In the genomic region with DNA sequence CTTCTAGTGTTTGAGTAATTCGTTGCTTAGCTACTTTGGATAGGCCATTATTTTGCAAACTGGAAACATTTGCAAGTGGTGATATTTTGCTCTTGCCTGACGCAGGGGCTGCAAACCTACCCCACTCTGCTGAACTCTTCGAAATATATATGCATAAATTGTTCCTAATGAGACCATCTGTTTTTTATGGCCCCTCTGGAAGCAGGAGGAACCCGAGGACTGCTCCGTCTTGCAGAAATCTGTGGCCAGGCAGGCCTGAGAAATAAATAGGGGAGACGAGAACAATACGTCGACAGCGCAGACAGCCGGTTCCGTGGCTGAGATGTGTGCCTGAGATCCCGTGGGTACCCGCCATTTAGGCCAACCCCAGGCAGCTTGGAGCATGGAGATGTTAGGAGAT, we compare ENCODE assay signal across 21 mouse cellular contexts.
DNase-seq lines count a peak whose midpoint lies in the region; ATAC-seq and TF ChIP-seq lines count a peak whose summit lies in the region.
"Had no signal": no experiment of that assay in that cellular context is flagged by ENCODE, and none has a peak within 500 bp of the region (broad histone marks: within the 10 kb centered on the region; RNA-seq: fewer than 3 reads in every experiment).

No protein-coding gene starts in this region.

- DNase-seq in embryonic facial prominence, embryonic 10.5 days (ENCODE audit: low spot score), result no peak
- no peak for DNase-seq in neural tube, embryonic 10.5 days (ENCODE audit: extremely low spot score, low spot score)
- DNase-seq in midbrain, embryonic 11.5 days (ENCODE audit: low spot score, missing footprints), result peak; percentile 88
- DNase-seq in left cerebral cortex, adult 11 months (ENCODE audit: low spot score), result no peak
- no peak for DNase-seq in gastrocnemius, postnatal 10 days
- DNase-seq in kidney, adult 2 months, result no peak
- DNase-seq: adrenal gland, postnatal 10 days; cerebellum, adult 9-11 months; gastrocnemius, adult 2 months; heart, adult 2 months; heart, postnatal 14 days; lung, postnatal 10 days; right cerebral cortex, postnatal 4 days; thymus, adult 18-20 months had no signal

- no peak for TF ChIP-seq POLR2A in kidney, adult 2 months (IDR thresholded peaks at IDR 0.05; ENCODE audit: low read depth, low read length)

- no peaks in the 10 kb centered on the region for H3K9me3 ChIP-seq in embryonic facial prominence, embryonic 13.5 days
- H3K9me3 ChIP-seq in embryonic facial prominence, embryonic 10.5 days, result no peaks in the 10 kb centered on the region
- H3K9me3 ChIP-seq in neural tube, embryonic 12.5 days, result no peaks in the 10 kb centered on the region
- H3K9me3 ChIP-seq in midbrain, embryonic 11.5 days (ENCODE audit: control insufficient read depth, low read length), result no peaks in the 10 kb centered on the region
- H3K9me3 ChIP-seq: intestine, embryonic 15.5 days; liver, embryonic 15.5 days; megakaryocyte, embryonic 14.5 days had no signal

- no peak overlapping the region for H3K27ac ChIP-seq in embryonic facial prominence, embryonic 13.5 days
- no peak overlapping the region for H3K27ac ChIP-seq in embryonic facial prominence, embryonic 10.5 days (replicated peaks)
- H3K27ac ChIP-seq in neural tube, embryonic 12.5 days, result 0 out of 2 replicates have a peak overlapping the region, but pooled peaks have one; percentile 33
- peak overlapping the region; percentile 61 for H3K27ac ChIP-seq in midbrain, embryonic 11.5 days (ENCODE audit: low read depth, low read length)
- H3K27ac ChIP-seq in kidney, adult 2 months (ENCODE audit: insufficient read depth, low read depth, low read length), result no peak overlapping the region
- H3K27ac ChIP-seq: gastrocnemius, adult 2 months; heart, adult 2 months; intestine, embryonic 15.5 days; layer of hippocampus, adult 2 months; liver, embryonic 15.5 days had no signal

- WGBS in embryonic facial prominence, embryonic 13.5 days, result 10% methylated on average over 13 of the region's 13 CpGs
- 10% methylated on average over 13 of the region's 13 CpGs for WGBS in embryonic facial prominence, embryonic 10.5 days
- WGBS in neural tube, embryonic 12.5 days, result 6% methylated on average over 13 of the region's 13 CpGs
- WGBS in midbrain, embryonic 11.5 days, result 7% methylated on average over 13 of the region's 13 CpGs
- WGBS in kidney, adult 2 months, result 76% methylated on average over 13 of the region's 13 CpGs

- H3K36me3 ChIP-seq in embryonic facial prominence, embryonic 13.5 days, result no peaks in the 10 kb centered on the region
- no peaks in the 10 kb centered on the region for H3K36me3 ChIP-seq in embryonic facial prominence, embryonic 10.5 days (replicated peaks)
- no peaks in the 10 kb centered on the region for H3K36me3 ChIP-seq in neural tube, embryonic 12.5 days
- H3K36me3 ChIP-seq in midbrain, embryonic 11.5 days (ENCODE audit: control insufficient read depth, insufficient read depth, low read length), result no peaks in the 10 kb centered on the region
- H3K36me3 ChIP-seq in kidney, adult 2 months (ENCODE audit: control insufficient read depth, insufficient read depth, low read length), result no peaks in the 10 kb centered on the region
- H3K36me3 ChIP-seq: intestine, embryonic 15.5 days; liver, embryonic 15.5 days had no signal

- H3K4me2 ChIP-seq in embryonic facial prominence, embryonic 13.5 days, result peak overlapping the region; percentile 9; the same call in 1 of the 2 replicates
- no peak overlapping the region; the same call in 1 of the 2 replicates for H3K4me2 ChIP-seq in neural tube, embryonic 12.5 days (replicated peaks)
- H3K4me2 ChIP-seq in midbrain, embryonic 11.5 days, result peak overlapping the region; percentile 3; the same call in 1 of the 2 replicates
- H3K4me2 ChIP-seq: intestine, embryonic 15.5 days had no signal

- ATAC-seq in embryonic facial prominence, embryonic 13.5 days (ENCODE audit: insufficient number of reproducible peaks, insufficient read depth, low FRiP score, low TSS enrichment, low read depth), result no peak
- ATAC-seq in neural tube, embryonic 12.5 days (ENCODE audit: low FRiP score, low read depth), result no peak
- no peak for ATAC-seq in midbrain, embryonic 11.5 days (ENCODE audit: low FRiP score)
- ATAC-seq: intestine, embryonic 15.5 days had no signal

- H3K27me3 ChIP-seq in embryonic facial prominence, embryonic 13.5 days, result peaks cover 95% of the 10 kb centered on the region
- peaks cover 100% of the 10 kb centered on the region for H3K27me3 ChIP-seq in embryonic facial prominence, embryonic 10.5 days (replicated peaks; ENCODE audit: low read depth, poor library complexity, severe bottlenecking)
- peaks cover 26% of the 10 kb centered on the region for H3K27me3 ChIP-seq in neural tube, embryonic 12.5 days (replicated peaks)
- H3K27me3 ChIP-seq in midbrain, embryonic 11.5 days (ENCODE audit: control insufficient read depth, insufficient read depth, low read length), result peaks cover 57% of the 10 kb centered on the region
- H3K27me3 ChIP-seq in kidney, adult 2 months (replicated peaks; ENCODE audit: control insufficient read depth, insufficient read depth, low read length), result no peaks in the 10 kb centered on the region
- H3K27me3 ChIP-seq: CH12.LX had no signal

- peaks cover 60% of the 10 kb centered on the region for H3K4me1 ChIP-seq in embryonic facial prominence, embryonic 13.5 days
- peaks cover 74% of the 10 kb centered on the region for H3K4me1 ChIP-seq in embryonic facial prominence, embryonic 10.5 days
- peaks cover 45% of the 10 kb centered on the region for H3K4me1 ChIP-seq in neural tube, embryonic 12.5 days
- H3K4me1 ChIP-seq in midbrain, embryonic 11.5 days (ENCODE audit: control insufficient read depth, insufficient read depth, low read length), result peaks cover 43% of the 10 kb centered on the region
- H3K4me1 ChIP-seq in kidney, adult 2 months (ENCODE audit: control insufficient read depth, insufficient read depth, low read length), result no peaks in the 10 kb centered on the region

- no peak overlapping the region for H3K4me3 ChIP-seq in embryonic facial prominence, embryonic 13.5 days
- H3K4me3 ChIP-seq in embryonic facial prominence, embryonic 10.5 days, result no peak overlapping the region
- H3K4me3 ChIP-seq in neural tube, embryonic 12.5 days, result no peak overlapping the region
- no peak overlapping the region for H3K4me3 ChIP-seq in midbrain, embryonic 11.5 days (ENCODE audit: low read depth, low read length)
- no peak overlapping the region for H3K4me3 ChIP-seq in kidney, adult 2 months (ENCODE audit: insufficient read depth, low read depth, low read length)
- H3K4me3 ChIP-seq: gastrocnemius, adult 2 months; heart, adult 2 months; intestine, embryonic 15.5 days; layer of hippocampus, adult 2 months; megakaryocyte, embryonic 14.5 days had no signal

- no peak for TF ChIP-seq CTCF in kidney, adult 2 months (conservative IDR thresholded peaks at IDR 0.05; ENCODE audit: insufficient read depth, insufficient read length, low read depth, low read length)

- H3K9ac ChIP-seq in embryonic facial prominence, embryonic 13.5 days, result no peak overlapping the region
- no peak overlapping the region for H3K9ac ChIP-seq in neural tube, embryonic 12.5 days
- no peak overlapping the region for H3K9ac ChIP-seq in midbrain, embryonic 11.5 days (ENCODE audit: low read length)
- H3K9ac ChIP-seq: intestine, embryonic 15.5 days had no signal

Comparison
In these comparisons a context has a peak if more than half of its experiments do, and no peak if none do; other contexts are left out.
1. H3K27ac ChIP-seq: peak in neural tube, embryonic 12.5 days (single experiment) and midbrain, embryonic 11.5 days (single experiment); none in embryonic facial prominence, embryonic 13.5 days (single experiment), embryonic facial prominence, embryonic 10.5 days (single experiment) and kidney, adult 2 months (single experiment).